Mouse (Mus musculus) spleen, adult 2 months (tissue): ENCODE results near the gene Zc2hc1c. TPM values are rescaled to one million over a fixed set of nuclear protein-coding genes. Genes with fewer than 3 reads are reported as not detected.
A peak's percentile ranks its signal among the peaks of the same experiment; 100 is the strongest.

Source experiments
- DNase-seq, 2 experiments: peaks; one replicate each; pipeline versions ENCODE4 v3.0.0 to v3.0.0-alpha.2; 2012 to 2021; ENCODE audit warnings: low spot score in 2 of 2, low read depth in 1 of 2
- H3K27ac ChIP-seq: fragments of 200-500 bp; 2 replicates; pipeline ENCODE4 v1.5.1; 2012; ENCODE audit warnings: low read length, inconsistent platforms; ENCODE audit not compliant: insufficient read depth
- H3K27me3 ChIP-seq: fragments of 200-500 bp; 2 replicates; pipeline ENCODE4 v1.6.1; 2012; ENCODE audit warnings: mild to moderate bottlenecking, moderate library complexity, low read length, inconsistent platforms; ENCODE audit not compliant: control insufficient read depth, insufficient read depth
- H3K36me3 ChIP-seq: fragments of 200-500 bp; 2 replicates; pipeline ENCODE4 v1.6.1; 2012; ENCODE audit warnings: mild to moderate bottlenecking, low read length, inconsistent platforms; ENCODE audit not compliant: control insufficient read depth, insufficient read depth
- H3K4me1 ChIP-seq: fragments of 200-500 bp; 2 replicates; pipeline ENCODE4 v1.6.1; 2011; ENCODE audit warnings: inconsistent platforms; ENCODE audit not compliant: control insufficient read depth, insufficient read depth, insufficient read length
- H3K4me3 ChIP-seq: fragments of 200-500 bp; 2 replicates; pipeline ENCODE4 v1.5.1; 2011; ENCODE audit warnings: mild to moderate bottlenecking, inconsistent platforms; ENCODE audit not compliant: insufficient read depth, insufficient read length; ENCODE audit errors: extremely low read depth
- CTCF ChIP-seq: fragments of 200-500 bp; IDR thresholded peaks from 2 replicates; pipeline ENCODE4 v1.5.1; 2011; ENCODE audit warnings: mild to moderate bottlenecking, inconsistent platforms; ENCODE audit not compliant: insufficient read depth, insufficient read length, insufficient replicate concordance; ENCODE audit errors: extremely low read depth
- POLR2A ChIP-seq: fragments of 200-500 bp; IDR thresholded peaks from 2 replicates; pipeline ENCODE4 v1.6.1; 2011; ENCODE audit warnings: low read depth, low read length, inconsistent platforms
- WGBS: fragments of 180-500 bp; shearing (Covaris S2); methylation state at CpG from one replicate; pipeline ENCODE4 v1.1.7; 2018; 5-methylcytosine and 5-hydroxymethylcytosine counted together
- polyA plus RNA-seq: library from polyadenylated mRNA; depleted of rRNA; stranded (reverse); fragments of >200 nt; gene quantifications from 2 replicates; pipeline ENCODE4 v1.2.3, GENCODE M21; 2012

The Zc2hc1c gene
- polyA plus RNA-seq, 1 experiment, result 0.28 TPM

DNA sequence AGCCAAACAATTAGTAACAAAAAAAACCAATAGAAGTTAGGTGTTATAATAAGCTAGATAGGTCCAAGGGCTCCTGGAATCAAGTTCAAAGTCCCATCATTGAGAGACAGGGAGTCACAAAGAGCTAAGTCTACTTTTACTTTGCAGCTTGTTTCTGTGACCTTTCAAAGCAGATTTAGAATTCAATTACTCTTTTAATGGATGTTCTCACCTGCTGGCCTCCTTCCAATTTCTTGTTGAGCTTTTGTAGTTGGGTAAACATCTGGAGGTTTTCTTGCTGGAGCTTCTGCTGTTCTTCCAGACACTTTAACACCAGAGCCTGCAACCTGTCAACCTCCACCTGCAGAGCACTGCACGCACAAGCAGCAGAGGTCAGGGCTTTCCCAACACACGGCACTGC lies 14.9 kb downstream of the Zc2hc1c start:
- no peaks in the 10 kb centered on the region for H3K27me3 ChIP-seq
- no peak for TF ChIP-seq POLR2A
- no peak for TF ChIP-seq CTCF
- H3K4me1 ChIP-seq, result peaks cover 6% of the 10 kb centered on the region; the same call in 1 of the 2 replicates
- DNase-seq, result no peak
- 96% methylated on average over 2 of the region's 2 CpGs for WGBS
- no peak overlapping the region for H3K4me3 ChIP-seq
- H3K36me3 ChIP-seq, result peaks cover 26% of the 10 kb centered on the region
- H3K27ac ChIP-seq, result no peak overlapping the region

DNA sequence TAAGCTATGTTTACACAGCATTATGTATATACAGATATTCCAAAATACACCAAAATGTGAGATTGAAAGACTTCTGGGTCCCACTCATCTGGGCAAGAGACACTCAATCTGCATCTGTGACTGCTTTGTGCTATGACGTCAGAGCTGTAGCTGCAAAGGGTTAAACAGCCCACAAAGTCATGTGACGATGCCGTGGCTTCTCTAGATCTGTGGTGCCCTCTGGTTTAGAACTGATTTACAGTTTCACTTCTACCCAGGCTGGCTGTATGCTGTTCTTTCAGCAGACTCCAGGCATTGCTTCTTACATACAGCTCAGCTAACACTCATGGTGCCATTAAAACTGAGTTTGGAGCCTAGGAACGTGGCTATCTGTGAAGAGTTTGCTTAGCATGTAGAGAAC lies 16.3 kb downstream of the Zc2hc1c start:
- no peaks in the 10 kb centered on the region for H3K27me3 ChIP-seq
- peaks cover 31% of the 10 kb centered on the region for H3K36me3 ChIP-seq
- WGBS, result 28% methylated on average over 4 of the region's 4 CpGs

DNA sequence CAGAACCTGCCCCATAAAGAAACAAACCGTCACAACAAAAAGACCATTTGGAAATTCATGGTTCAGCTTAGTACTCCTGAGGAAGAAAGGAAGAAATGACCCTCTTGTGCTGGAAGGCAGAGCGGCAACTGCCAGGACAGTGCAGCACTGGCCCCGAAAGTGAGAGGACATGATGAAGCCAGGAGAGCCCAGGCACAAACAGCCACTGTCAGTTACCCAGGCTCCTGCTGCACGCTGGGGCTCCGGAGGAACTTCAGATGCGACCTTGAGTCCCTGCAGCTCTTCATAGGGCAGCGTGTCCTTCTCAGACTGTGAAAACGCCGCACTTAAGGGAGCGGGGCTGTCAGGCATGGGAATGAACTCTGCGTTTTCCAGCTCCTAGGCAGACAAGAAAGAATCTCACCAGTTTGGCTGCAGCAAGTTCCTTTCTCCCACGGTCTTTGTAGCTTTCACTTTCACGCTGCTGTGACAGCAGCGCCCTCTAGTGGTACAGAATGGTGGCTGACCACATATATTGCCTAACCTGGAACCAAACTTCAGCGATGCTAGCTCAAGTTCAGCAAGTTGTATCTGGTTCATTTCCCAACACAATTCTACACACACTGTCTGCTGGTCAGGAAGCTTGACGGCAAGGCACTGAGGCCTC lies 17.0 kb downstream of the Zc2hc1c start:
- peaks cover 6% of the 10 kb centered on the region; the same call in 1 of the 2 replicates for H3K4me1 ChIP-seq
- peaks cover 34% of the 10 kb centered on the region for H3K36me3 ChIP-seq
- peak overlapping the region; percentile 50 for H3K27ac ChIP-seq
- peak; percentile 94; the same call in 1 of the 2 replicates for TF ChIP-seq CTCF
- TF ChIP-seq POLR2A, result no peak
- peak overlapping the region; percentile 36; the same call in 1 of the 2 replicates for H3K4me3 ChIP-seq
- H3K27me3 ChIP-seq, result no peaks in the 10 kb centered on the region
- 40% methylated on average over 16 of the region's 16 CpGs for WGBS
- DNase-seq, result peak; percentile 64 to 75

More for the DNA sequence above, 16.3 kb downstream of the Zc2hc1c start:
- DNase-seq, result peak; percentile 36 to 70
- H3K27ac ChIP-seq, result peak overlapping the region; percentile 50; the same call in 1 of the 2 replicates
- H3K4me1 ChIP-seq, result peaks cover 6% of the 10 kb centered on the region; the same call in 1 of the 2 replicates
- no peak for TF ChIP-seq CTCF
- TF ChIP-seq POLR2A, result no peak
- no peak overlapping the region for H3K4me3 ChIP-seq

DNA sequence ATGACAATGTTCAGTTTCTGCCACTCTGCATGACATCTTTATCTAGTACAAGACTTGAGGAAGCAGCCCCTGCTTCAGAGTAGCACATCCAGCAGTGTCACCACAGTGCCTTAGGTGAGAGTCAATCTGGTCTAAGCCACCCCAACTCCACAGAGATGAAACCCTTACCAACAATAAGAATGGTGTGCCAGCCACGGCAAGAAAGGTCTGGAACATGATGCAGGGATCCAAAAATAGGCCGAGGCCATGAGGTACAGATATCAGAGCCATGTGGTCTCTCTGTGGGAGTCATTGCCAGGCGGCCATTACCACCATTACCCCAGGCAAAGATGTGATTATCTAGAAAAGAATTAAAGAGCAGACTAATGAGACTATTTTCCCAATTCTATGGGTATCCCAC lies 20.3 kb downstream of the Zc2hc1c start:
- TF ChIP-seq POLR2A, result no peak
- TF ChIP-seq CTCF, result no peak
- 82% methylated on average over 3 of the region's 3 CpGs for WGBS
- Histone ChIP-seq H3K4me1 (peaks cover 6% of the 10 kb centered on the region; the same call in 1 of the 2 replicates), H3K27ac (no peak overlapping the region), H3K4me3 (no peak overlapping the region), H3K36me3 (peaks cover 44% of the 10 kb centered on the region), H3K27me3 (no peaks in the 10 kb centered on the region)
- DNase-seq, result no peak

DNA sequence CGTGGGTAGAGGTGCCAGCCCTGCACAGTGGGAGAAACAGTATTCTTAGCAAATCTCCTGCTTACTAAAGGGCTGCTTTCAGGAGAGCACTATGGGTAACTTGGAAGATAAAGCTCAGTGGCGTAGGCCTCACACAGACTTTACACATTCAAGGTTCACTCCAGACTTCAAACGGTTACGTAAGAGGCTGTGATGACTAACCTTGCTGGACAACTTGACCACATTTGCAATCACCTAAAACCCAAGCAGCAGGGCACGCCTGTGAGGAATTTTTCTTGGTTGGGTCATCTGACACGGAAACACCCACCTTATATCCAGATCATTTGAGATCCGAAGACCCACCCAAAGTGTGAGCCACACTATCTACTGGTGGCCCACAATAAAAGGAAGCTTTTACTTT lies 41.8 kb downstream of the Zc2hc1c start:
- H3K4me3 ChIP-seq, result no peak overlapping the region
- H3K4me1 ChIP-seq, result no peaks in the 10 kb centered on the region
- H3K36me3 ChIP-seq, result peaks cover 43% of the 10 kb centered on the region
- WGBS, result 88% methylated on average over 7 of the region's 7 CpGs
- DNase-seq, result no peak
- no peak overlapping the region for H3K27ac ChIP-seq
- H3K27me3 ChIP-seq, result no peaks in the 10 kb centered on the region
- TF ChIP-seq CTCF (no peak), POLR2A (no peak)

DNA sequence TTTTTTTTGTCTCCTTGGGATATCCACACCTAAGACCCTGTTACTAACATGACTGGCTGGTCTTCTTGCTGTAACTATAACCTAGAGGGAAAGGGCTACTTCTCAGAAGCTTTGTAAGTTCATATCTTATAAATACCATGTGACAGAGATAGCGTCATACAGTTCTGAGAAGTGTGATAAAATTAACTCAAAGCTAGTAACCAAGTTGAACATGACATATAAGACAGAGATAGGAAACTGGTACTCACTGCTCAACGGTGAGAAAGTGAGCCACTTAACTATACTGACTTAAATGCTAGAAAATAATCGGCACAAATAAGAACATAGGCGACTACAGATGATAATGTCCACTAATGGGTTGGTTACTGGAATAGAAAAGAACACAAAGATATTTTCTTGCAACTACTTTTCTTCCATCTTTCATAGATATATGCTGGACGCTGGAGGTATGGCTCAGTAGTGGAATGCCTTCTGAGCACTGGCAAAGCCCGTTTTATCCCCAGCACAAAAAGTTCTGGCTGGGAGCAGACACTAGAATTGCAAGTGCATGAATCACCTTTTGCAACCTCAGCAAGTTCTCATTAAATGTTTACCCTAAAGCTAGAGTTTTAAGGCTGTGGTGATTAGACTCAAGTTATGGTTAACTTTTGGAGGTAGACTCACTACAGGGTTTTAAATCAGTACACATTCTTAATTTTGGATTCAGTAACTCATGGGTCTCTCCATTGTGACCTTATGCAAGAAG lies 49.3 kb downstream of the Zc2hc1c start:
- DNase-seq, result no peak
- 79% methylated on average over 6 of the region's 6 CpGs for WGBS
- Histone ChIP-seq H3K27ac (no peak overlapping the region), H3K4me1 (peaks cover 3% of the 10 kb centered on the region; the same call in 1 of the 2 replicates), H3K27me3 (no peaks in the 10 kb centered on the region; the same call in 1 of the 2 replicates), H3K4me3 (no peak overlapping the region), H3K36me3 (peaks cover 18% of the 10 kb centered on the region)
- TF ChIP-seq CTCF (no peak), POLR2A (no peak)

DNA sequence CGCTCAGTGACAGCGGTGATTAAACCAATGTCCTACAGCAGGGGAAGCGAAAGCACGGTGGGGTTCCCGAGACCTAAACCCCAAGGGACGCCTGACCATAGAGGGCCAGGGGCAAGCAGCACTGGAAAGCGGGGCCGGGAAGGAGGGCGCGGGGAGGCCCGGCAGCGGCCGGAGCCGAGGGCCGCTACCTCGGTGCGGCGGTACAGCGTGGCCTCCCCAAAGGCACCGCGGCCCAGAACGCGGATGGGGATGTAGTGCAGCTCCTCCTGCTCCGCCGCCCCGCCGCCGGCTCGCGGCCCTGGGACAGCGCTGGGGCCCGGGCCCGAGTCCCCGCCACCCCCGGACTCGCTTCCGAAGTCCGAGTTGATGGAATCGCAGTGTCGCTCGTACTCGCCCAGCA lies 50.4 kb downstream of the Zc2hc1c start:
- Histone ChIP-seq H3K4me1 (peaks cover 3% of the 10 kb centered on the region; the same call in 1 of the 2 replicates), H3K4me3 (peak overlapping the region; percentile 93), H3K27ac (peak overlapping the region; percentile 85), H3K36me3 (peaks cover 18% of the 10 kb centered on the region), H3K27me3 (no peaks in the 10 kb centered on the region; the same call in 1 of the 2 replicates)
- TF ChIP-seq POLR2A, result no peak
- TF ChIP-seq CTCF, result no peak
- DNase-seq, result no peak
- WGBS, result under 1% methylated on average over 30 of the region's 42 CpGs
